Mouse (Mus musculus) right cerebral cortex, adult 18-20 months (tissue): ENCODE measurements around the gene Rasl2-9.
"Not testable (repeated sequence)": the region's sequence is repeated elsewhere in the genome, so short reads cannot be mapped to it uniquely, and the experiment has no call there.

ENCODE experiments used
- DNase-seq: peaks from one replicate; pipeline ENCODE4 v3.0.0; 2022; ENCODE audit warnings: mixed read lengths

Gene Rasl2-9

DNA sequence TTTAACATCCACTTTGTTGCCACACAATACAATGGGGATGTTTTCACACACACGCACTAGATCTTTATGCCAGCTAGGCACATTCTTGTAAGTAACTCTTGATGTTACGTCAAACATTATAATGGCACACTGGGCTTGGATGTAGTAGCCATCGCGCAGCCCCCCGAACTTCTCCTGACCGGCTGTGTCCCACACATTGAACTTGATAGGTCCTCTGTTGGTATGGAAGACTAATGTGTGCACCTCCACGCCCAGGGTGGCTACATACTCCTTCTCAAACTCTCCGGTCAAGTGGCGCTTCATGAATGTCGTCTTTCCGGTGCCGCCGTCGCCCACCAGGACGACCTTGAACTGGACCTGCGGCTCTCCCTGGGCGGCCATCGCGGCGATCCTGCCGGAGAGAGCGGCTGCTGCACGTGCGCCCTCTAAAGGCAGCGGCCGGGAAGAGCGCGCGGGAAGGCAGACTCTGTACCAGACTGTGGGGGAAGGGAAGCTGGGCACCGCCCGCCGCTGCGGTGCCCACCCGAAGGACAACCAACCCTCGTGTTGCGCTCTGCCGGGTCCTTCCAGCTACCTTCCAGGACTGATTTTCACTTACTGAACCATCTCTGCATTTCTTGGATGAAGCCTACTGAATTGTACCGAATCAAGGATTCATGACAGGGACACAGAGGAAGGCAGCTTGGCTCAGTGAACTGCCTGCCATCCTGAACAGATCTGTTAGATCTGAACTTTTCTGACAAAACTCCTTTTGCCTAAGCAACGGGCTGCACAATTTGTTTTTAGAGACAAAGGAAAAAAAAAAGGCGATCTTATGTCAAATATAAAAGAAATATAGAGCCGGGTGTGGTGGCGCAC lies at the start of gene Rasl2-9:
TSS of gene Rasl2-9 (minus strand) at position 402 of the 858 bp plus-strand sequence.
- peak; percentile 74 for DNase-seq

DNA sequence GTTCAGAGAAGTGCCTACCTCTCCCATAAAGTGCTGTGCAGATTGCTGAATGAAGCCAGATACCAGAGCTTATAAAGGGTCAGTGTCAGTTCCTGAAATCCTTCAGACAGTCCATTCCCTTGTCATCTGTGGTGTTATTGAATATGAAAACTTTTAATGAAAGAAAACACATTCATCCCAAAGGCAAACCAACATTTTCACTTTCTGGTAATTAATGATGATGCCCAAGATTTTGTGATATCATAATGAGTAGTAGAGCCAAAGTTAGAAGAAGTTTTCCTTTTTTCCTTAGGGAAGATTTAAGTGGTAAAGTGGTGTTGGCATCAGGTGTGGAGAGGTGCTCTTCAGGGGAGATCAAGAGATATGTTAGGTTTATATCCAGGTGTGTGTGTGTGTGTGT lies 23.8 kb upstream of the Rasl2-9 start, which contains the start of gene Vmn1r55:
TSS of gene Vmn1r55 (minus strand) at position 101 of the 400 bp plus-strand sequence.
- not testable (repeated sequence) for DNase-seq

DNA sequence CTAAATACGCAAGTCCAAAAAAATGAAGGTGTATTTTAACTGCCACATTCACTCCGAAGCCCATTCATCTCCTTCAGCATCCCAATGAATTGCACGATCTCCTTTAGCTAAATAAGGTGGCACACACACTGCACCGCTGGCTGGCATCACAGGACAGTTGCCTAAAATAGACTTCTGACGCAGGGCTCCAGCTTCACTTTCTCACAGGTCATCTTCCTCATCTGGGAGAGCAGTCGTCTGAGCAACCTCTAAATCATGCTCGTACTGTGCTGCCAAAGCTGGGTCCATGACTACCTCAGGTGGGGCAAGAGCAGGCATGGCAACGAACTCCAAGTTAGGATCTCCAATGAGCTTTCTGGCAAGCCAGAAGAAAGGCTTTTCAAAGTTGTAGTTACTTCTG lies 672 bp downstream of the Rasl2-9 start:
- DNase-seq = no peak

DNA sequence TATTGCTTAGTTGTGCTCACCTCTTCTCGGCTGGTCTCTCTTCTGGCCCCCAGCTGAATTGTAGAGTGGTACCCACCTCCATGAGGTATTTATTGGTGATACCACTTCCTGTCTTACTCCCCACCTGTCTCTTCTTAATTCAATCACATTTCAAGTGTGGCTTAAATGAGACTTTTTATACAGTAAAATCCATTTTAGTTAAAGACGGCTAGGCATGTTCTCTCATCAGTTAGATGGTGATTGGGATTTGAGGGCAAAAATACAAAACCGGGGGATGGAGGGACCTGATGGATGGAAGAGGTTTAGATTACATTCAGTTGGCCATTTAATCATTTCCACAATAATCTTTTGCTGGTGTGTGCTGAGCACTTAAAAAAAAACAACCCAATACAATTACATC lies 8.9 kb downstream of the Rasl2-9 start, which contains the start of gene Rfpl4:
TSS of gene Rfpl4 (minus strand) at position 101 of the 400 bp plus-strand sequence.
- no peak for DNase-seq

DNA sequence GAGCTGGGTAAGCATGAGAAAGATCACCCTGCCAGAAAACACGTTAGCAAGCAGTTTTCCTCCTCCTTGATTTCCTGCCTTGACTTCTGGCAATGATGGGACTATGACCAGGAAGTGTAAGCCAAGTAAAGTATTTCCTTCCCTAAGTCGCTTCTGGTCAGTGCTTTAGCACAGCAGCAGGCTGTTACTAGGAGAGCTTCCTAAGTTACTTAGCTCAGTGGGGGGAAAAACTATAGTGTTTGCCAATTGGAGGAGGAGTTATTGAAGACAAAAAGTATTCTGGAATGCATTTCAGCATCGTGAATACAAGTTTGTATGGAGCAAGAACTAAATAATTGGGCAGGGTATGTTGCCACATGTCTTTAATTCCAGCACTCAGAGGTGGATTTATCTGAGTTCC lies 13.0 kb downstream of the Rasl2-9 start:
- no peak for DNase-seq

DNA sequence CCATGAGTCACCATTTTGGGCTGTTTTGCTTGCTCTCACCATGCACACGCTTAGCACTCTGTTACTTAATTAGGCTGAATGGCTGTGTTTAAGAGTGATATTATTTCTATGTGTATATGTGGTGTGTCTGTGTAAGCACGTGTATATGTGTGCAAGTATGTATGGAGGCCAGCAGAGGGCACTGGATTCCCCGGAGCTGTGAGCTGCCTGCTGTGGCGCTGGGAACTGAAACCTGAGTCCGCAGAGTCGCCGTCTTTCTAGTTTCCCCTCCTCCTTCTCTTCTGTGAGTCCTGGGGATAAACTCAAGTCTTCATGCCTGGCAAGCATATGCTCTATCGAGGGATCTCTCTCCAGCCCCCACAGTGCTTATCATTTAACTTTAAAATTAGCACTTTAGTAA lies 16.4 kb downstream of the Rasl2-9 start:
- DNase-seq = no peak

DNA sequence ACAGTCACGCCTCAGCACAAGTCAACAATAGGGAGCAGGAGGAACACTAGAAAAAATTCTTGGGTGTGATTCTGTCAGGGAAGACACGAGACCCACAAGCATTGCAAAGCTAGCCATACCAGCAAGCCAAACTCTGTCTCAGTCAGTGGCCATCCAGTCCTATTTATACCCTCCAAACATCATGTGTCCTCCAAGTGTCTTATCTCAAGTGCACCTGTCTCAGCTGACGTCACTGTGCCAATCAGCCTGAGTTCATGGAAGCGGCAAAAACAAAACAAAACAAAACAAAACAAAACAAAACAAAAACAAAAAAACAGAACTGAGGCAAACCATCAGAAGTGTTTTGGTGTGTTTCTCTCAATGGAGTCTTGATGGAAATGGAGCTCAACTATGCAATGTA lies 17.5 kb downstream of the Rasl2-9 start:
- no peak for DNase-seq

DNA sequence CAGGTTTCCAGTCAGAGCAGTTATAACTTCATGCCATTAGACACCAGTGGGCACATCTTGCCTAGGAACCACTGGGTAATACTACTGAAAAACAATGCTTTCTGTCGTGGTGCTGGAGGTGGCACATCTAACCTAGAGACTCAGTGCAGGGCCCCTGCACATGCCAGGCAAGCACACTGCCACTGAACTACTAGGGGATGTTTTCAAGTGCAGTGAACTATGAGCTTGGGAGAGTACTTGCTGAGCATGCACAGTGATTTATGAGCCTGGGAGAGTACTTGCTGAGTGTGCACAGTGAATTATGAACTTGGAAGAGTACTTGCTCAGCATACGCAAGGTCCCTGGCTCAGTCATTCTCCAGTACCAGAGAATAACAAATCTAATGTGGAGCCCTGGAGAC lies 23.2 kb downstream of the Rasl2-9 start:
- DNase-seq = no peak

DNA sequence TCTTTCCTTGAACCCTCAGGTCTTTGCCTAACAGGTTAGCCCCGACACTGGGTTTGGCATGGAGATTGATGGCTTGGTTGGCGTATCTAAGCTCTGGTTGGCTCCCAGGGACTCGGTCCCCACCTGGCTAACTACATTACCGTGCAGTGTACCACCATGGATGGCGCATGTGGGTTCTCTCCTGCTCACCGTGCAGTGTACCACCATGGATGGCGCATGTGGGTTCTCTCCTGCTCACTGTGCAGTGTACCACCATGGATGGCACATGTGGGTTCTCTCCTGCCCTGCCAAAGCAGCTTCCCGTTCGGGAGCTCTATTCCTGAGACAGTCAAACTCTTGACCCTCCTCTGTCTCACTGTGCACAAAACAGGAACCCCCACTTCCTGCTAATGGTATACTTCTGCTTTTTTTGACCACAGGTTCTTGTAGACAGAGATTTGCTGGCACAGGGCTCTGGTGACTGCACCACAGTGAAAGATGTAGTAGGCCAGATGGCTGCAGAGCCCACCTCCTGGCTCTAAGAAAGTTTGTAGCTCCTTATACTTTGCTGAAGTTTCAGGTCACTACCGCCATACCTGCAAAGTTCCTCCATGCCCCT lies 24.6 kb downstream of the Rasl2-9 start:
- DNase-seq = no peak

DNA sequence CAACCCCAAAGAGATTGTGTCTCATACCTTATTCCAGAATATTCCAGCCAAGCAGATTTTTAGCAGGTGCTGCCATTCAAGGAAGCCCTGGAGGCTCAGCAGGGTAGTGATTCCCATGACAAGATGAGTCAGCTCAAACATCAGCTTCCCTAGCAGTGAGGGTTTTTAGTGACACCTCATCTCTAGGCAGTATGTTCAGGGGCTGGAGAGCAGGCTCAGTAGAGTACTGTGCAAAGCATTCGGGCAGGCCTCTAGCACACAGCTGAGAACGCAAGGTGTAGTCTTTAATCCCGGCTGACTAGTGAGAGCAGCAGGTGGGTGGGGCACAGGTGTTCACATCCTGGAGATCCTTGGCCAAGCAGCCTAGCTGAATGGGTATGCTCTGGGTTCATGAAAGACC lies 26.0 kb downstream of the Rasl2-9 start:
- DNase-seq = no peak

DNA sequence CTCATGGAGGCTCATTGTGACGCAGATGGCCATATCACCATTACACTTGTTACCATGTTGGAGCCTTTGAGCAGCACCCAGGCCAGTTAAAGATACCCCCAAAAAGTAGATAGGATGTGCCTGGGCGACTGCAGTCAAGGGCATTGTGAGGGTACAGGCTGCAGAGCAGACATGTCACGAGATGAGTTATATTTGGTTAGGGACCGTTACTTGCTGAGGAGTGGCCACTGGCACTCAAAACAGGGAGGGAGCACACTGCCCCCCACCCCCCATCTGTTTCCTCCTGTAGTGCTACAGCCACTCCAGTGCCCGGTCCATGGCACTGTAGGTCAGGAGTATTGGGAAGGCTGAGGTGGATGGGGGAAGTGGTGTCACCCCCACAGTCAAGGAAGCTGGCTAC lies 27.0 kb downstream of the Rasl2-9 start:
- no peak for DNase-seq

DNA sequence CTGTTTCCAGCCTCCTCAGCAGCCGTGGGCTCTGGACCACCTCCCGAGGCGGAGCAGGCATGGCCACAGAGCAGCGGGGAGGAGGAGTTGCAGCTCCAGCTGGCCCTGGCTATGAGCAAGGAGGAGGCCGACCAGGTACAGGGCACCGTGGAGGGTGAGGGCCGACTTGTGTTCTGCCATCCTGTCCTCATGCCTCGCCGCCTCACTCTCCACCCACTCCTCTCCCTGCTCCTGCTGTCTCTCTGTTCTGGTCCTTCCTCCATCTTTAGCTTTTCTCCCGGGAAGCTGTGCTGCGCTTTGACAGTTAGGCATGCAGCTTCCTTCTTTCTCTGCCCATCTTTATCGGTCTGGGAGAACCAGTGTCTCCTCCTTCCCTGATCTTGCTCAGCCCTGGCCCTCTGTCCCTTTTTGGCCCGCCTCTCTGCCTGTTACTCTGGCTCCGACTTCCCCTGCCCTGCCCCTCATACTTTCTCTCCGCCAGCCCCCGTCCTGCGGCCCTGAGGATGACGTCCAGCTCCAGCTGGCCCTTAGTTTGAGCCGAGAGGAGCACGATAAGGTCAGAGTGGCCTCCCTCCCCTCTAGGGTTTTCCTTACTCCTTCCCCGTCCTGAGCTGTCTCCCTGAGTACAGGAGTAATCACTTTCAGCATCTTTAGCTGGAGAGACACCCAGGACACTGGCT lies 32.8 kb downstream of the Rasl2-9 start:
- DNase-seq = no peak

DNA sequence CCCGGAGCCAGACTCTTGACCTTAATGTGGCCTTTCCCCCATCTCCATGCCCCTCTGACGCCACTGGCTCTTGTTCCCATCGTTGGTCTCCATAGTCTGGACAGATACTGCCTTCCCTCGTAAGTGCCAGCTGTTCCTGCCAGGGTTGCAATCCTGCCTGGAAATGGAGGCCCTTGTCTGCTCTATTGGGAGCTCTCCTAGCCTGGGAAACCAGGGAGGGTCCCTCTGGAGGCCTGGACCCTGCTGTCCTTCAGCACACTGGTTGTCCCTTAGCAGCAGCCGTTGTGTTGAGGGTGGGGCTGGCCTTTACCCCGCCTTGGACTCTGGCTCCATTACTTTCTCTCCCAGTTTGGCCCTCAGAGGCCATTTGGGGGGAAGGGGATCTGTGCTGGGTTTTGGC lies 33.4 kb downstream of the Rasl2-9 start:
- no peak for DNase-seq

DNA sequence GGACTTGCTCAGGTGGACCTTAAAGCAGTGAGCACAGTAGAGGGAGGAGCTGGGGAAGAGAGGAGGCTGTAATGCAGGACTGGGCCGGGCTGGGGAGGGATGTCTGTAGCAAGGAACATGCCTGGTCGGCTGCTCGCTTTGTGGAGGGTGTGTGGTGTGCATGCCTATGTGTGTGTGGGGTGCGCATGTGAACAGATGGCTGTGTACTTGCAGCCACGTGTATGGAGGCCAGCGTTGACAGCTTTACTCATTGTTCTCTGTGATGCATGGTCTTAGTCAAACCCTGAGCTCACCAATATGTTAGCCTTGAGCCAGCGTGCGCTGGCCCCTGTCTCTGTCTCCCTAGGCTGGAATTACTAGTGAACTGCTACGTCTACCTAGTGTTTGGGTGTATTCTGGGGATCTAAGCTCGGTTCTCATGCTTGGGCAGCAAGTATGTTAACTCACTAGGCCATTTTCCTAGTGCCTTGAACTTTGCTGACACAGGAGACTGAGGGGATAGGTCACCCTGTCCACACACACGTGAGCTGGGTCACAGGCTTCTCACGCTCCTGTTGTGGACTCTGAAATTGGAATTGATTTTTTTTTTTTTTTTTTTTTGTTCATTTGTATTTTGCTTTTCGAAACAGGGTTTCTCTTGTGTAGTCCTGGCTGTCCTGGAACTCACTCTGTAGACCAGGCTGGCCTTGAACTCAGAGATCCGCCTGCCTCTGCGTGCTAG lies 34.6 kb downstream of the Rasl2-9 start:
- DNase-seq = peak; percentile 67

DNA sequence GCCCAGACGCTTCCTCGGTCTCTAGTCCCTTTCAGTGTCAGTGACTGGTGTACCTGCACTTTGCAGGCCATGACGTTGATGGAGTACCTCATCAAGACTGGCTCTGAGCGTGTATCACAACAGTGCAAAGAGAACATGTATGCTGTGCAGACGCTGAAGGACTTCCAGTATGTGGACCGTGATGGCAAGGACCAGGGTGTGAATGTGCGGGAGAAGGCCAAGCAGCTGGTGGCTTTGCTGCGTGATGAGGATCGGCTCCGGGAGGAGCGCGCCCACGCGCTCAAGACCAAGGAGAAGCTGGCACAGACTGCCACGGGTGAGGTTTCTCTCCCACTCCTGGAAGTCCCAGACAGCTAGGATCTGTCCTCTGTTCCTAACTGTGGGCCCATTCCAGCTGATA lies 35.9 kb downstream of the Rasl2-9 start:
- DNase-seq = peak; percentile 77

DNA sequence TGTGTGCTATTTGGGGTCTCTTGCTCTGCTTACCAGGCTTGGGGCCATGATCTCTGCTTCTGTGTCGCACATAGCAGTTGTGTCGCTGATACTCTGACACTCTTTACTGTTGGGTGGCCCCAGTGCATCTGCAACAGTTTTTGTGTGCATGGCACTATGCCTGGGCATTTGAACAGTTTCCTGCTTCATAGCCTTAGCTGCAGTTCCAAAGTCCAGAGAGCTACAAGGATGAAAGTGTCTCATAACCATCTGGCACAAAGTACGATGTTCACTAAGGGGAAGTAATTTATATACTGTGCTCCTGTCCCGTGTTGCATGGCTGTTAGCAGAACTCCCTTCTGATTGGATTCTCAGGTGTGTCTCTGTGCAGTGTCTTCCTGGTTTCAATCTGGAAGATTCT lies 37.9 kb downstream of the Rasl2-9 start:
- DNase-seq = no peak

DNA sequence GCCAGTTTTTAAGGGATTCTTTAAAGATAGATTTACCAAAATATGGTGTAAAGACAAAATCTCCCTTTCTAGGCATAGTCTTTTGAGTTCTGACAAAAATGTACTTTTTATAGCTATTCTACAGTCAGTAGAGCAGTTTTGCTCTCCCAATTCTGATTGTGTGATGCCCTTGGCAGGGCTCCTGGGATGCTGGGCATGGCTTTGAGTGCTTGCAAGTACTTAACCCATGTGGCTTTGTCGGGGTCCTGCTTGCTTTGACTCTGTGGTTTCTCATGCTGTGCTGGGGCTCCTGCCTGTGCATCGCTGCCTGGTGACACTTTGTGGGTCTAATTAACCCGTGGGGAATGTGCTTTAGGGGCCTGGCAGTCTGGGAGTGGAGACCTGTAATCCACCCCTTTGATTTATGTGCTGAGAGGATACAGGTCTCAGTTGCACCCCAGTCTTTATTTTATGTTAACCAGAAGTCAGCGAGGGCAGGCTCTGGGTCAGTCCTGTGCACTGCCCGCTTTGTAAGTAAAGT lies 38.8 kb downstream of the Rasl2-9 start:
- no peak for DNase-seq

DNA sequence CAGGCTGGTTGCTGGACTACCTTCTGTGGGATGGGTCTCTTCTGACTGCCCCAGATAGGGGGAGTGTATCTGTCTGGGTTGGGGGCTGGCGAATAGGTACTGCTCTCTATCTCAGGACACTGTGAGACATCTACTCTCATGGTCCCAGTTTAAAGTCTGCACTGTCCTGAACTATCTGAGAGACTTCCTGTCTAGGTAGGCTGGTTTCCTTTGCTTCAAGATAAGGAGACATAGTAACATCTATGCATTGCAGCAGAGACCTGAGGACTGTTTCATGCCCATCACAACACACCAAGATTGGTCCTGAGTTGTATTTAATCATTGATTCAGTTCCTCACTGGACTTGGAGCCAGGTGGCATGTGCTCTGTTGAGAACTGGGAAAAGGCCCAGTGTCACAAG lies 40.2 kb downstream of the Rasl2-9 start:
- DNase-seq = no peak

DNA sequence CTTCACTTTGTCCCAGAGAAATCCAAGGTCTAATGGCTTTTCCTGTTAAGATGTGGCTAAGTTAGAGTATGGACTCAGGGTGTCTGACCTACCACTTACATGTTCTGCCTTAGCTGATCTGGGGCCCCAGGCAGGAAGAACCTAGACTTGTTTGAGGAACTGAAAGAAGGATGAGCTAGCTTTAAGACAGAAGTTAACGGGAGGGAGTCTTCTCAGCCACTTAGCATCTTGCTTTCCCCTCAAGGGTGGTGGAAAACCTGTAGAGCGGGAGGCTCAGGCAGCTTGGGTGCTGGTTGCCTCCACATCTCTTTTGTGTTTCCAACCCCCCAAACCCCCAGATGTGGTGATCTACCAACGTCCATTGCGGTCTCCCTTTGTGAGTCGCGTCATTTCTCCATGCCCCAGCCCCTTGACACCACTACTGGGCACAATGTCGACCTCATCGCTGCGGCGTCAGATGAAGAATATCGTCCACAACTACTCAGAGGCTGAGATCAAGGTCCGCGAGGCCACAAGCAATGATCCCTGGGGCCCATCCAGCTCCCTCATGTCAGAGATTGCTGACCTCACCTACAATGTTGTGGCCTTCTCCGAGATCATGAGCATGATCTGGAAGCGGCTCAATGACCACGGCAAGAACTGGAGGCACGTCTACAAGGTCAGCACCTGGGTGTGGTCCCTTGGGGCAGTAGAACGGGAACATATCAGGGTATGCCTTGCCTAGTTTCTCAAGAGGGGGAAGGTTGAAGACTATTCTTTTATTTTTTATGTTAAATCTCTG lies 42.2 kb downstream of the Rasl2-9 start:
- no peak for DNase-seq

DNA sequence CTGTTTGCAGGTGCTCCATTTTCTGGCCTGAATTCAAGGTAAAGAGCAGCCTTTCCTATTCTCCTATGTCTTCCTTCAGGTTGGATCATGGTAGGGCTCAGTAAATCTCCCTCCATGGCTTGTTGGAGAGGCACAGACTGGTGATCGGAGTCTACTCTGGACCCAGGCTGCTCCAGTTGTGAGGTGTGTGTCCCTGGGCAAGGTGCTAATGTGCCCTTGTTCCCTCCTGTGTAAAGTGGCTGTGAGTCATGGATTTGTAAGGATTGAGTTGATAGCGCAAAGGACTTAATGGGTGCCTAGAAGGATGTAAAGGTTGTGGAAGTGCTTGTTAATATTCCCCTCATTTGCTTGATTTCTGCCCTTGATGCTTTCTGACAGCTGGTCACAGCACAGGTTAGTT lies 43.8 kb downstream of the Rasl2-9 start:
- no peak for DNase-seq

DNA sequence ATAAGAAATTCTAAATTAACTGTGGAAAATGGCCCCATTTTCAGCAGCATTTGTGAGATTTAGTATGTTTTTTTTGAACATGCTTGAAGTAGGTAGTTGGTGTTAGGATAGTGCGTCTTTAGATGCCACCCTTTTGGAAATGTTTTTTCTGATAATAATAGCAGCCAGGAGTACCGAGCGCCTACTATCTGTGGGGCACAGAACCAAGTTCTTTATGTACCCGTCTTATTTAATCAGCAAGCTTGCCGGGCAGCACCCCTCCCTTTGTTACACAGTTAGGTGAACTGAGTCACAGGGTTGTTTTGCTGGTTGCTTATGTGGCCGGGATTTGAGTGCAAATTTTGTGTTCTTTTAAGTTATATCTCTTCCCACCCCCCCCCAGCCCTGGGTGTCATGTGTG lies 44.5 kb downstream of the Rasl2-9 start:
- DNase-seq = no peak

DNA sequence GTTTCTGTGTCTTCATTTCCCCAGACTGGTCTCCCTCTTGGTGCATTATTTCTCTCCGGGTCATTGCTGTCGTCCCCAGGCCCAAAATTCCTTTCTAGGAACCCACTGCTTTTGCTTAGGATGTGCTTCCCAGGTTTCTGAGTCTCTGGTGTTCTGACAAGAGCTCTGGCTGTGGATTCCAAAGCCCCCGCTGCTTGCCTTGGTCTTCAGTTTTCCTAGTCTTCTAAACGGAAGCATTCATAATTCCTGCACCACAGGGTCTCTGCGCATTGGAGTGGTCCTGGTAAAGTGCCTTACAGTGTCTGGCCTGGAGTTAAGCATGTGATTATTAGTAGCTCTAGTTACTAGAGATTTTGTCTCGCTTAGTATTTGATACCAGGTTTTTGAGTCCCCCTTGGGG lies 44.9 kb downstream of the Rasl2-9 start:
- no peak for DNase-seq
